Mouse (Mus musculus) bone marrow macrophage, adult 2 months (primary cell): Measurements from ENCODE around the gene Hist1h2bl.

ENCODE experiments used
- CTCF ChIP-seq: IDR thresholded peaks from 2 replicates; pipeline ENCODE4 v1.5.1; 2012; ENCODE audit warnings: low read depth, mild to moderate bottlenecking, low read length, moderate library complexity
- POLR2A ChIP-seq: IDR thresholded peaks from 2 replicates; pipeline ENCODE4 v1.6.1; 2012; ENCODE audit warnings: mild to moderate bottlenecking, low read depth, low read length, borderline replicate concordance

GRCm38 (mm10) chr13:21710821-21711525 lies 5.0 kb downstream of the Hist1h2bl start:
- TF ChIP-seq POLR2A: no peak
- no peak for TF ChIP-seq CTCF
